Mouse (Mus musculus): ENCODE data around the gene Faah. TPM values are rescaled to one million over a fixed set of nuclear protein-coding genes. Genes with fewer than 3 reads are reported as not detected.

Faah gene
- 0.49 and 0.58 TPM in 2 replicates for polyA plus RNA-seq (2016; fragmentation: Nextera tagmentation; extraction: Ambion mirVana)

- Histone ChIP-seq H3K27ac (peak within 1 kb of the TSS; percentile 61), H3K4me3 (peak within 1 kb of the TSS; percentile 71), H3K36me3 (no peaks in the 10 kb centered on the region), H3K9me3 (replicated peaks) (no peaks in the 10 kb centered on the region), H3K27me3 (ENCODE audit: low read depth, poor library complexity, severe bottlenecking) (peaks cover 79% of the 10 kb centered on the region), H3K4me1 (peaks cover 16% of the 10 kb centered on the region)
- WGBS: 6% methylated on average over 18 of the region's 18 CpGs
- DNase-seq (ENCODE audit: low spot score): no peak
Observed at GRCm38 (mm10) chr4:116017902-116018746, at the start of gene Faah. Faah (minus strand) TSS chr4:116017926.

- Histone ChIP-seq H3K9me3 (replicated peaks) (no peaks in the 10 kb centered on the region), H3K4me3 (no peak overlapping the region), H3K27me3 (ENCODE audit: low read depth, poor library complexity, severe bottlenecking) (no peaks in the 10 kb centered on the region), H3K36me3 (peaks cover 41% of the 10 kb centered on the region), H3K27ac (no peak overlapping the region), H3K4me1 (no peaks in the 10 kb centered on the region)
- WGBS: 56% methylated on average over 1 of the region's 1 CpGs
- DNase-seq (ENCODE audit: low spot score): no peak
Observed at GRCm38 (mm10) chr4:116063855-116064254, 46.1 kb upstream of the Faah start.

- no peaks in the 10 kb centered on the region for H3K36me3 ChIP-seq
- DNase-seq (ENCODE audit: low spot score): no peak
- no peaks in the 10 kb centered on the region for H3K9me3 ChIP-seq (replicated peaks)
- WGBS: 82% methylated on average over 5 of the region's 5 CpGs
- H3K4me1 ChIP-seq: 0 out of 2 replicates have a peak, but pooled peaks cover under 1% of the 10 kb centered on the region
- no peak overlapping the region for H3K27ac ChIP-seq
- no peak overlapping the region for H3K4me3 ChIP-seq
- H3K27me3 ChIP-seq (ENCODE audit: low read depth, poor library complexity, severe bottlenecking): no peaks in the 10 kb centered on the region
Observed at GRCm38 (mm10) chr4:116059012-116059726, 41.4 kb upstream of the Faah start.

- H3K4me3 ChIP-seq: no peak overlapping the region
- no peak overlapping the region for H3K27ac ChIP-seq
- H3K27me3 ChIP-seq (ENCODE audit: low read depth, poor library complexity, severe bottlenecking): no peaks in the 10 kb centered on the region
- H3K9me3 ChIP-seq (replicated peaks): no peaks in the 10 kb centered on the region
- WGBS: 3% methylated on average over 1 of the region's 1 CpGs
- H3K36me3 ChIP-seq: no peaks in the 10 kb centered on the region
- peaks cover 13% of the 10 kb centered on the region for H3K4me1 ChIP-seq
- DNase-seq (ENCODE audit: low spot score): no peak
Observed at GRCm38 (mm10) chr4:116057559-116057958, 39.8 kb upstream of the Faah start.

GRCm38 (mm10) chr4:116053399-116053961, 35.8 kb upstream of the Faah start, which contains the start of gene Nsun4:
Nsun4 (minus strand) TSS chr4:116053876.
- peak; percentile 86 for DNase-seq (ENCODE audit: low spot score)
- Histone ChIP-seq H3K36me3 (no peaks in the 10 kb centered on the region), H3K4me3 (peak within 1 kb of the TSS; percentile 66), H3K4me1 (peaks cover 17% of the 10 kb centered on the region), H3K9me3 (replicated peaks) (no peaks in the 10 kb centered on the region), H3K27ac (peak within 1 kb of the TSS; percentile 88), H3K27me3 (ENCODE audit: low read depth, poor library complexity, severe bottlenecking) (no peaks in the 10 kb centered on the region)
- WGBS: under 1% methylated on average over 35 of the region's 35 CpGs

- peaks cover 7% of the 10 kb centered on the region for H3K36me3 ChIP-seq
- 9% methylated on average over 22 of the region's 22 CpGs for WGBS
Observed at GRCm38 (mm10) chr4:116052526-116053293, 35.0 kb upstream of the Faah start.

GRCm38 (mm10) chr4:116049211-116049610, 31.5 kb upstream of the Faah start:
- no peaks in the 10 kb centered on the region for H3K9me3 ChIP-seq (replicated peaks)
- H3K27me3 ChIP-seq (ENCODE audit: low read depth, poor library complexity, severe bottlenecking): no peaks in the 10 kb centered on the region
- no peak overlapping the region for H3K4me3 ChIP-seq
- WGBS: 83% methylated on average over 3 of the region's 3 CpGs
- H3K4me1 ChIP-seq: peaks cover 16% of the 10 kb centered on the region
- peaks cover 18% of the 10 kb centered on the region for H3K36me3 ChIP-seq
- no peak for DNase-seq (ENCODE audit: low spot score)
- no peak overlapping the region for H3K27ac ChIP-seq

More at GRCm38 (mm10) chr4:116052526-116053293, 35.0 kb upstream of the Faah start:
- Histone ChIP-seq H3K27ac (peak overlapping the region; percentile 88), H3K4me3 (peak overlapping the region; percentile 66), H3K27me3 (ENCODE audit: low read depth, poor library complexity, severe bottlenecking) (no peaks in the 10 kb centered on the region), H3K4me1 (peaks cover 17% of the 10 kb centered on the region), H3K9me3 (replicated peaks) (no peaks in the 10 kb centered on the region)
- DNase-seq (ENCODE audit: low spot score): peak; percentile 56

GRCm38 (mm10) chr4:116048130-116048920, 30.6 kb upstream of the Faah start:
- Histone ChIP-seq H3K36me3 (peaks cover 24% of the 10 kb centered on the region), H3K4me3 (no peak overlapping the region), H3K27ac (no peak overlapping the region), H3K4me1 (peaks cover 10% of the 10 kb centered on the region), H3K9me3 (replicated peaks) (no peaks in the 10 kb centered on the region), H3K27me3 (ENCODE audit: low read depth, poor library complexity, severe bottlenecking) (no peaks in the 10 kb centered on the region)
- 84% methylated on average over 7 of the region's 7 CpGs for WGBS
- no peak for DNase-seq (ENCODE audit: low spot score)

GRCm38 (mm10) chr4:116047681-116048080, 30.0 kb upstream of the Faah start:
- Histone ChIP-seq H3K4me3 (no peak overlapping the region), H3K9me3 (replicated peaks) (no peaks in the 10 kb centered on the region), H3K36me3 (peaks cover 30% of the 10 kb centered on the region), H3K27me3 (ENCODE audit: low read depth, poor library complexity, severe bottlenecking) (no peaks in the 10 kb centered on the region), H3K4me1 (peaks cover 5% of the 10 kb centered on the region), H3K27ac (no peak overlapping the region)
- DNase-seq (ENCODE audit: low spot score): no peak
- 86% methylated on average over 1 of the region's 1 CpGs for WGBS

GRCm38 (mm10) chr4:116046604-116047003, 28.9 kb upstream of the Faah start:
- H3K9me3 ChIP-seq (replicated peaks): no peaks in the 10 kb centered on the region
- H3K36me3 ChIP-seq: peaks cover 38% of the 10 kb centered on the region
- H3K4me1 ChIP-seq: no peaks in the 10 kb centered on the region
- H3K27ac ChIP-seq: no peak overlapping the region
- no peak overlapping the region for H3K4me3 ChIP-seq
- WGBS: 93% methylated on average over 2 of the region's 2 CpGs
- DNase-seq (ENCODE audit: low spot score): no peak
- no peaks in the 10 kb centered on the region for H3K27me3 ChIP-seq (ENCODE audit: low read depth, poor library complexity, severe bottlenecking)

- Histone ChIP-seq H3K9me3 (replicated peaks) (no peaks in the 10 kb centered on the region), H3K27me3 (ENCODE audit: low read depth, poor library complexity, severe bottlenecking) (no peaks in the 10 kb centered on the region), H3K4me3 (no peak overlapping the region), H3K36me3 (peaks cover 36% of the 10 kb centered on the region), H3K27ac (no peak overlapping the region), H3K4me1 (no peaks in the 10 kb centered on the region)
- 85% methylated on average over 3 of the region's 3 CpGs for WGBS
- DNase-seq (ENCODE audit: low spot score): no peak
Observed at GRCm38 (mm10) chr4:116042186-116042585, 24.5 kb upstream of the Faah start.

GRCm38 (mm10) chr4:116040466-116040865, 22.7 kb upstream of the Faah start:
- H3K9me3 ChIP-seq (replicated peaks): no peaks in the 10 kb centered on the region
- no peak for DNase-seq (ENCODE audit: low spot score)
- no peaks in the 10 kb centered on the region for H3K4me1 ChIP-seq
- peaks cover 37% of the 10 kb centered on the region for H3K36me3 ChIP-seq
- 91% methylated on average over 2 of the region's 2 CpGs for WGBS
- H3K4me3 ChIP-seq: no peak overlapping the region
- H3K27me3 ChIP-seq (ENCODE audit: low read depth, poor library complexity, severe bottlenecking): no peaks in the 10 kb centered on the region
- no peak overlapping the region for H3K27ac ChIP-seq
